Mouse (Mus musculus) MEL (cell line): ENCODE data around the gene Macrod1.

Source experiments
- CTCF ChIP-seq, 3 experiments: IDR thresholded peaks in 2 of 3; conservative IDR thresholded peaks in 1 of 3; 2 replicates each; pipeline ENCODE4 v1.5.1; 2011 to 2012; ENCODE audit warnings: low read length in 3 of 3, low read depth in 2 of 3, mild to moderate bottlenecking in 2 of 3, improper control_type of control experiment in 1 of 3, inconsistent platforms in 1 of 3, mixed read lengths in 1 of 3, moderate library complexity in 1 of 3; ENCODE audit not compliant: control insufficient read depth in 1 of 3, insufficient read depth in 1 of 3, poor library complexity in 1 of 3, severe bottlenecking in 1 of 3
- E2F4 ChIP-seq: IDR thresholded peaks from 2 replicates; pipeline ENCODE4 v1.6.1; 2011; ENCODE audit warnings: low read depth, low read length, improper control_type of control experiment, borderline replicate concordance
- GATA1 ChIP-seq: IDR thresholded peaks from 2 replicates; pipeline ENCODE4 v1.6.1; 2011; ENCODE audit warnings: low read depth, low read length, improper control_type of control experiment
- KAT2A ChIP-seq: conservative IDR thresholded peaks from 2 replicates; pipeline ENCODE4 v1.6.1; 2012; ENCODE audit warnings: low read depth, low read length, improper control_type of control experiment, inconsistent platforms
- MYC ChIP-seq: IDR thresholded peaks from 2 replicates; pipeline ENCODE4 v1.6.1; 2011; ENCODE audit warnings: low read depth, mild to moderate bottlenecking, low read length, improper control_type of control experiment, moderate library complexity
- NELFE ChIP-seq: IDR thresholded peaks from 2 replicates; pipeline ENCODE4 v1.6.1; 2011; ENCODE audit warnings: low read depth, low read length, improper control_type of control experiment
- POLR2A ChIP-seq, 2 experiments: IDR thresholded peaks; 2 replicates each; pipeline ENCODE4 v1.6.1; 2011 to 2012; ENCODE audit warnings: low read length in 2 of 2, mild to moderate bottlenecking in 2 of 2, control low read depth in 1 of 2, improper control_type of control experiment in 1 of 2, low read depth in 1 of 2, moderate library complexity in 1 of 2; ENCODE audit not compliant: control insufficient read depth in 1 of 2, insufficient read depth in 1 of 2, poor library complexity in 1 of 2
- POLR2AphosphoS2 ChIP-seq: IDR thresholded peaks from 2 replicates; pipeline ENCODE4 v1.6.1; 2011; ENCODE audit warnings: low read length, improper control_type of control experiment
- POLR2AphosphoS5 ChIP-seq: IDR thresholded peaks from 2 replicates; pipeline ENCODE4 v1.6.1; 2012; ENCODE audit warnings: low read depth, borderline replicate concordance, mild to moderate bottlenecking, inconsistent platforms, low read length, moderate library complexity, mixed read lengths
- RCOR1 ChIP-seq: IDR thresholded peaks from 2 replicates; pipeline ENCODE4 v1.6.1; 2012; ENCODE audit warnings: low read depth, mild to moderate bottlenecking, inconsistent platforms, low read length, improper control_type of control experiment
- USF1 ChIP-seq: IDR thresholded peaks from 2 replicates; pipeline ENCODE4 v1.6.1; 2014; ENCODE audit warnings: low read depth, mild to moderate bottlenecking, inconsistent platforms, low read length, improper control_type of control experiment, moderate library complexity
- ZKSCAN1 ChIP-seq: IDR thresholded peaks from 2 replicates; pipeline ENCODE4 v1.6.1; 2012; ENCODE audit warnings: low read depth, mild to moderate bottlenecking, inconsistent platforms, low read length, improper control_type of control experiment, moderate library complexity

- TF ChIP-seq POLR2A (IDR thresholded peaks at IDR 0.05; ENCODE audit: control insufficient read depth in 1 of 2, insufficient read depth in 1 of 2, low read depth in 1 of 2, low read length in 2 of 2, poor library complexity in 1 of 2) (no peak; a peak in 1 of 4 replicates), CTCF (IDR thresholded peaks at IDR 0.05 in 2 of 3, conservative IDR thresholded peaks at IDR 0.05 in 1 of 3; ENCODE audit: control insufficient read depth in 1 of 3, insufficient read depth in 1 of 3, low read depth in 2 of 3, low read length in 3 of 3, poor library complexity in 1 of 3, severe bottlenecking in 1 of 3) (no peak; a peak in 1 of 6 replicates), RCOR1 (no peak), POLR2AphosphoS2 (no peak), POLR2AphosphoS5 (no peak), NELFE (no peak), GATA1 (no peak), MYC (no peak), USF1 (no peak), ZKSCAN1 (no peak), KAT2A (no peak), E2F4 (no peak)
These were observed 166.9 kb downstream of the Macrod1 start for GRCm38 (mm10) chr19:7223488-7223887.
